Mouse (Mus musculus) stomach, embryonic 15.5 days (tissue): ENCODE results near the gene Utp11. TPM values are rescaled to one million over a fixed set of nuclear protein-coding genes. Genes with fewer than 3 reads are reported as not detected.

Source experiments
- ATAC-seq: fragments of 200-750 bp; cut with Nextera tagmentation; 2 replicates; pipeline ENCODE4 v1.8.0; 2017; ENCODE audit warnings: low read depth, moderate number of reproducible peaks, moderate TSS enrichment; ENCODE audit not compliant: insufficient read depth, low FRiP score
- H3K27ac ChIP-seq: fragments of 300-500 bp; sonication (generic); 2 replicates; pipeline ENCODE4 v1.5.1; 2015; ENCODE audit warnings: mild to moderate bottlenecking, inconsistent platforms
- H3K27me3 ChIP-seq: fragments of 300-500 bp; sonication (generic); replicated peaks from 2 replicates; pipeline ENCODE4 v1.6.1; 2015; ENCODE audit warnings: inconsistent platforms
- H3K36me3 ChIP-seq: fragments of 300-500 bp; sonication (generic); 2 replicates; pipeline ENCODE4 v1.6.1; 2015; ENCODE audit warnings: inconsistent platforms
- H3K4me1 ChIP-seq: fragments of 300-500 bp; sonication (generic); 2 replicates; pipeline ENCODE4 v1.6.1; 2015; ENCODE audit warnings: inconsistent platforms
- H3K4me2 ChIP-seq: fragments of 300-500 bp; sonication (generic); 2 replicates; pipeline ENCODE4 v1.6.1; 2015; ENCODE audit warnings: mild to moderate bottlenecking, inconsistent platforms
- H3K4me3 ChIP-seq: fragments of 300-500 bp; sonication (generic); replicated peaks from 2 replicates; pipeline ENCODE4 v1.5.1; 2015; ENCODE audit warnings: inconsistent platforms
- H3K9ac ChIP-seq: fragments of 300-500 bp; sonication (generic); 2 replicates; pipeline ENCODE4 v1.6.1; 2015; ENCODE audit warnings: inconsistent platforms
- H3K9me3 ChIP-seq: fragments of 300-500 bp; sonication (generic); 2 replicates; pipeline ENCODE4 v1.6.1; 2016; ENCODE audit warnings: inconsistent platforms
- WGBS: fragments of 180-500 bp; shearing (Covaris S2); methylation state at CpG from one replicate; pipeline ENCODE4 v1.1.7; 2015; 5-methylcytosine and 5-hydroxymethylcytosine counted together
- polyA plus RNA-seq: library from polyadenylated mRNA; unstranded; fragments of >200 nt; fragmentation: Nextera tagmentation; extraction: Ambion mirVana; gene quantifications from 2 replicates; pipeline ENCODE4 v1.2.1, GENCODE M21; 2015

The Utp11 gene
- polyA plus RNA-seq, 1 experiment from 2014 or later: 82.1 TPM

DNA sequence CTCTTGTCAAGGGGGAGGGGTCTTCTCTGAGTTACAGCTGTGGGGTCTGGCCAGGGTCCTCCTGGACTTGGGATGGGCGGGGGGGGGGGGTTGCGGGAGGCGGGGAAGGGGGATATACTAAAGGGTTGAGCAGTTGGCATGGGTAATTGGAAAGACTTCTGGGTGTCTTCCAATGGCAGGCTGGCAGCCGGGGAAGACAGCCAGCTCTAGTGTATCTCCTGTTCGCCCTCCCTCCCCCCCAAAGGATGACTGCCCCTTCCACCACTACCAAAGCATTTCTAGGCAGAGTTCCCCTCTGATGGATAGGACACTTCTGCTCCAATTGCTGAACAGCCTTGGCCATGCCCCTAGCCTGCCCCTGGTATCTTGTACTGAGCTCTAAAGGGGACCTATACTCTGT is 8.5 kb upstream of the Utp11 start:
- H3K36me3 ChIP-seq: no peaks in the 10 kb centered on the region
- no peaks in the 10 kb centered on the region for H3K9me3 ChIP-seq
- WGBS: 31% methylated on average over 5 of the region's 5 CpGs
- no peak for ATAC-seq
- H3K4me2 ChIP-seq: peak overlapping the region; percentile 79
- H3K27ac ChIP-seq: peak overlapping the region; percentile 94
- peak overlapping the region; percentile 86; the same call in 1 of the 2 replicates for H3K9ac ChIP-seq
- peaks cover 40% of the 10 kb centered on the region for H3K4me1 ChIP-seq
- peak overlapping the region; percentile 84 for H3K4me3 ChIP-seq
- no peaks in the 10 kb centered on the region for H3K27me3 ChIP-seq

DNA sequence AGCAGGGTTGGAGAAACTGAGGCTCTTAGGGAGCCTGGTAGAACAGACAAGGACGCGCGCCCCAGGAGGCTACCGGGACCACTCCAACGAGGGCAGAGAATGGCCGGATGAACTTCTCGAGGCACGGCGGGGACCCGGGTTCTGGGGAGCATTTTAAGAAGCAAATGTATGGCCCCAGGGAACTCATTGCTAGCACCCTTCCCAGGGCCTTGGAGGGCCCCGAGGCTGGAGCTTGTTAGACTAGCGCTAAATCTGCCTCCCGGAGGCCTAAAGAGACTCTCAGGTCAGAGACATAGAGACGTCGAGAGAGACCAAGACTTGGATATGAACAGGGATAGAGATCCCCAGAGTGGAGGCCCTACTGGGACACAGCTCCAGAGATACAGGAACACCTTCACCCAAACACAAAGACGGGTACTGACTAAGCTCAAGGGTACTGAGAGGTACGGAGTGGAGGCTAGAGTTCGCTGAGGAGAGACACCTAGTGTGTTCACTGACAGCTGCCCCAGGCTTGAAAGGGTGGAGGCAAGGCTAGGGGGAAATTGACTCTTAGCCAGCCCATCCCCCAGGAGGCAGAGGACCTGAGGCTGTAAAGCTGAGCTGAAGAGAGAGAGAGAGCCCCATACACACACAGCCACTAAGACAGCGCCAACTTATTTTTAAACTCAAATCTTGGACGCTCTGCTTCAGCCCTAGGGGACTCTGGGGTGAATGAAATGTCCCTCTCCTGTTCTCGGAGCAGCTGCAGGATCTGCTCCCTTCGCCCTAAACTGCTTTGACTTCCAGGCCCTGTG is 7.8 kb upstream of the Utp11 start:
- peaks cover 41% of the 10 kb centered on the region for H3K4me1 ChIP-seq
- no peak; the same call in 1 of the 2 replicates for ATAC-seq
- peak overlapping the region; percentile 86 for H3K9ac ChIP-seq

GRCm38 (mm10) chr4:124700248-124700971 is 7.0 kb upstream of the Utp11 start, which contains the start of gene Fhl3:
Fhl3 (plus strand) TSS chr4:124700701.
- Histone ChIP-seq H3K9ac (peak within 1 kb of the TSS; percentile 86), H3K27ac (peak within 1 kb of the TSS; percentile 94), H3K4me3 (peak within 1 kb of the TSS; percentile 84), H3K4me2 (peak within 1 kb of the TSS; percentile 79), H3K4me1 (peaks cover 34% of the 10 kb centered on the region), H3K36me3 (no peaks in the 10 kb centered on the region), H3K27me3 (no peaks in the 10 kb centered on the region), H3K9me3 (no peaks in the 10 kb centered on the region)
- ATAC-seq: peak; percentile 65
- under 1% methylated on average over 39 of the region's 59 CpGs for WGBS

More for the DNA sequence above, 7.8 kb upstream of the Utp11 start:
- Histone ChIP-seq H3K36me3 (no peaks in the 10 kb centered on the region), H3K27ac (peak overlapping the region; percentile 94), H3K9me3 (no peaks in the 10 kb centered on the region), H3K4me2 (peak overlapping the region; percentile 79), H3K4me3 (peak overlapping the region; percentile 84), H3K27me3 (no peaks in the 10 kb centered on the region)
- WGBS: 4% methylated on average over 22 of the region's 22 CpGs

DNA sequence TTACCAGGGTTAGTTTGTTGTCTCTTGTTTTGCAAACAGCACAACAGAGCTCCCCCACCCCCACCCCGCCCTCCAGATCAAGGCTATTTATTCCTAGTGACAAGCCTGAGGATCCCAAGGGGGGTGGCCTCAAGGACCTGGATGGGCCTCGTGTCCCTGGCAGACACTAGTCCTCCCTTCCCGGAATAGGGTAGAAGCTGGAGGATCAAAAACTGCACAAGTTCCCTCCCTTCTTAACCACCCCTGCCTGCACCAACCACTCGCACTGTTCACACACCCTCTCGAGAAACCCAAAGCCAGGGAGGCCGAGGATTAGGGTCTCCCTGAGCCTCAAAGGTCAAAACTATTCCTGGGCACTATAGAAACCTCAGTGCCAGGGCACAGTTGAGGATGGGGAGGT is 6.4 kb upstream of the Utp11 start:
- no peak; the same call in 1 of the 2 replicates for ATAC-seq
- H3K4me2 ChIP-seq: peak overlapping the region; percentile 79

DNA sequence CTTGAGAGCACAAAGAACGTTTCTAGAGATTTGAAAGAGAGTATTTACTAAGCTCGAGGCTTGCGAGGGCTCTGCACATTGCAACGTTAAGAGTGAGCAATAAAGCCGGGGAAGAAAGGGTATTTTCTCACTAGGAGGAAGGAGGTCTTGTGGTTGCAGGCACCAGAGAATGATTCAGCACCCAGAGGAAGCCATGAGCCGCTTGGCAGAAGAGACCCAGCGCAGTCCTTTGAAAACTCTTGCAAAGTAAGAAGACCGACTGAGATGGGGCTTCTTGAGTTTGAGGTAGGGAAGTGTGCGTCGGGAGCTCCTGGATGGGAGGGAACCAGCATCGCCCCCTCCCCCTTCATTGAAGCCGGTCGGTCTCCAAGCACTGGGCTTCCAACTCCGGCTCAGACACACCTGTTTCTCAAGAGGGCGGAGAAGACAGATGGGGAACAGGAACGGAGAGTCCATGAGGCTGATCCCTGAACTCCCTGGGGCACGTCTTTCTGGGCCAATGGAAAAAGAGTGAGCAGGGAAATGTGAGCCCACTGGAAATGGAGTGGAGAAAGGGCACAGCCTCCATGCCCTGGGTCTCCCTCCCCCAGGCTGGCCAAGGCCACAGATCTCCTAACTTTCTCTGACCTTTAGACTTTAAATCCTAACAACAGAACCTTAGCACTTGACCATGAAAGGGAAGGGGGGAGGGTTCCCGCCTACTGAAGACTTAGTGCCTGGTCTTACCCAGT is 2.6 kb upstream of the Utp11 start:
- H3K9me3 ChIP-seq: no peaks in the 10 kb centered on the region
- peaks cover 18% of the 10 kb centered on the region; the same call in 1 of the 2 replicates for H3K4me1 ChIP-seq
- H3K4me3 ChIP-seq: peak overlapping the region; percentile 11; the same call in 1 of the 2 replicates
- H3K27ac ChIP-seq: peak overlapping the region; percentile 21; the same call in 1 of the 2 replicates
- no peaks in the 10 kb centered on the region for H3K27me3 ChIP-seq
- WGBS: 14% methylated on average over 18 of the region's 18 CpGs
- no peak for ATAC-seq
- no peak overlapping the region for H3K9ac ChIP-seq
- no peaks in the 10 kb centered on the region for H3K36me3 ChIP-seq
- H3K4me2 ChIP-seq: peak overlapping the region; percentile 39

More for the DNA sequence above, 6.4 kb upstream of the Utp11 start:
- 17% methylated on average over 6 of the region's 6 CpGs for WGBS
- Histone ChIP-seq H3K9ac (no peak overlapping the region), H3K27me3 (no peaks in the 10 kb centered on the region), H3K27ac (peak overlapping the region; percentile 94), H3K4me3 (peak overlapping the region; percentile 84), H3K36me3 (no peaks in the 10 kb centered on the region), H3K4me1 (peaks cover 30% of the 10 kb centered on the region), H3K9me3 (no peaks in the 10 kb centered on the region)

- Histone ChIP-seq H3K4me3 (no peak overlapping the region), H3K27me3 (no peaks in the 10 kb centered on the region), H3K4me2 (no peak overlapping the region), H3K9me3 (no peaks in the 10 kb centered on the region), H3K9ac (no peak overlapping the region), H3K27ac (no peak overlapping the region), H3K36me3 (no peaks in the 10 kb centered on the region), H3K4me1 (peaks cover 14% of the 10 kb centered on the region; the same call in 1 of the 2 replicates)
- no peak for ATAC-seq
- WGBS: 74% methylated on average over 2 of the region's 2 CpGs
Measured at GRCm38 (mm10) chr4:124694572-124694971, 1.2 kb upstream of the Utp11 start.

- WGBS: 44% methylated on average over 3 of the region's 3 CpGs
- no peaks in the 10 kb centered on the region for H3K27me3 ChIP-seq
- H3K36me3 ChIP-seq: peaks cover 4% of the 10 kb centered on the region; the same call in 1 of the 2 replicates
- peak; percentile 43 for ATAC-seq
- H3K27ac ChIP-seq: peak overlapping the region; percentile 62
- H3K4me1 ChIP-seq: peaks cover 12% of the 10 kb centered on the region; the same call in 1 of the 2 replicates
- H3K4me3 ChIP-seq: peak overlapping the region; percentile 61
- H3K9ac ChIP-seq: peak overlapping the region; percentile 71
- no peaks in the 10 kb centered on the region for H3K9me3 ChIP-seq
- peak overlapping the region; percentile 66 for H3K4me2 ChIP-seq
Measured at GRCm38 (mm10) chr4:124692416-124692861, 961 bp downstream of the Utp11 start.

- peaks cover 4% of the 10 kb centered on the region; the same call in 1 of the 2 replicates for H3K36me3 ChIP-seq
- H3K27ac ChIP-seq: no peak overlapping the region
- H3K4me1 ChIP-seq: peaks cover 12% of the 10 kb centered on the region; the same call in 1 of the 2 replicates
- H3K9ac ChIP-seq: no peak overlapping the region
- no peak overlapping the region for H3K4me3 ChIP-seq
- no peaks in the 10 kb centered on the region for H3K27me3 ChIP-seq
- WGBS: 87% methylated on average over 8 of the region's 8 CpGs
- ATAC-seq: no peak
- no peak overlapping the region; the same call in 1 of the 2 replicates for H3K4me2 ChIP-seq
- H3K9me3 ChIP-seq: no peaks in the 10 kb centered on the region
Measured at GRCm38 (mm10) chr4:124691455-124691854, 1.9 kb downstream of the Utp11 start.

- WGBS: 79% methylated on average over 8 of the region's 8 CpGs
Measured at GRCm38 (mm10) chr4:124685897-124686402, 7.5 kb downstream of the Utp11 start.

DNA sequence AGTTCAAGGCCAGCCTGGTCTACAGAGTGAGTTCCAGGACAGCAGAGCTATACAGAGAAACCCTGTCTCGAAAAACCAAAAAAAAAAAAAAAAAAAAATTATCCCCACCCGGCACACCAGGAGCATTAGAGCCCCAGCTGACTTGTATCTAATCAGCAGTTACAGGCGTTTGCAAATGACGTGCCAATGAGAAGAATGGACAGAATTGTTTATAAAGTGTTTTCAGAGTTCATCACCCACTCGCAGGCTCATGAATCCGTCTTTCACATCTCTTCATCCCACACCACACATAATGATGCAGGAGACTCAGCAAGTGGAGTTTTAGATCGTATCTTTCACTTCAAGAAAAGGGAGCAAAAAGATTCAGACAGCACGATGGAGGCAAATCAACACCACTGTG is 7.9 kb downstream of the Utp11 start:
- no peak overlapping the region for H3K9ac ChIP-seq
- 77% methylated on average over 8 of the region's 8 CpGs for WGBS
- no peak overlapping the region for H3K27ac ChIP-seq
- ATAC-seq: no peak
- H3K4me2 ChIP-seq: no peak overlapping the region
- no peaks in the 10 kb centered on the region for H3K4me1 ChIP-seq
- no peaks in the 10 kb centered on the region for H3K27me3 ChIP-seq
- H3K4me3 ChIP-seq: no peak overlapping the region
- peaks cover 40% of the 10 kb centered on the region; the same call in 1 of the 2 replicates for H3K36me3 ChIP-seq
- no peaks in the 10 kb centered on the region for H3K9me3 ChIP-seq

More at GRCm38 (mm10) chr4:124685897-124686402, 7.5 kb downstream of the Utp11 start:
- Histone ChIP-seq H3K4me3 (no peak overlapping the region), H3K9ac (no peak overlapping the region), H3K36me3 (peaks cover 36% of the 10 kb centered on the region; the same call in 1 of the 2 replicates), H3K27ac (no peak overlapping the region), H3K9me3 (no peaks in the 10 kb centered on the region), H3K4me1 (no peaks in the 10 kb centered on the region), H3K27me3 (no peaks in the 10 kb centered on the region), H3K4me2 (no peak overlapping the region)
- no peak for ATAC-seq

GRCm38 (mm10) chr4:124685004-124685403 is 8.4 kb downstream of the Utp11 start:
- Histone ChIP-seq H3K9ac (no peak overlapping the region), H3K4me1 (no peaks in the 10 kb centered on the region), H3K27me3 (no peaks in the 10 kb centered on the region), H3K27ac (no peak overlapping the region), H3K9me3 (no peaks in the 10 kb centered on the region), H3K4me3 (no peak overlapping the region), H3K4me2 (no peak overlapping the region), H3K36me3 (peaks cover 44% of the 10 kb centered on the region)
- 80% methylated on average over 4 of the region's 4 CpGs for WGBS
- ATAC-seq: no peak
